Mouse (Mus musculus): ENCODE data around the gene Etv5.

DNA sequence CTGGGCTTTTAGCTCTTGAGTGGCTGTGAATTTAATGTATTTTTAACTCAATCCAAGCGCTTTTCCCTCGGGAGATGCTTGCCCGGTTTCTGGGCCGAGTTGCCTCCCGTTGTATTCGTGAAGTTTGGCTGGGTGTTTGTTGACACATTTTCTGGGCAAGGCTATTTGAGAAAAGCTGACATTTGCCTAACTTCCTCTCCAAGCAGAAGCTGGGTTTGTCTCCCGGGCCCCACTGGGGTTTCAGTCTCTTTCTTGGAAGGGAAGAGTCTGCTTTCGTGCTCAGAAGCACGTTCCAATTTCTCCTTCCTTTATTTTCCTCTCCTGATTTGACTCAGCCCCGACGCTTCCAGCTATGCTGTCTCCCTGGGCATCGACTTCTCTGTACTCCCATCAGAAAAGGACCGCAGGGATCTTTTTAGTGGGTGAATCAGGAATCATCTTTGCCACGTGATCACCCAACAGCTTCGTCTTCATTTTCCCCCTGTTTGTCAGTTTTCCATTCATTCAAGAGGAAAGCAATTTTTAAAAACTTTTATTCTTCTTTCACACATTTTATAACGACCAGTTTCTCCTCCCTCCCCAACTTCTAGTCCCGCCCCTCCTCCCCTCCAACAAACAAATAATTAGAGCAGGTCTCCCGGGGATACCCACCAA lies 80.7 kb downstream of the Etv5 start:
- TF ChIP-seq POLR2A (IDR thresholded peaks at IDR 0.05; ENCODE audit: insufficient read depth, low read depth, low read length): no peak
- no peak for TF ChIP-seq CTCF (IDR thresholded peaks at IDR 0.05; ENCODE audit: insufficient read depth, low read depth, low read length)
